Mouse (Mus musculus): ENCODE data around the gene Gm11236. TPM values are rescaled to one million over a fixed set of nuclear protein-coding genes. Genes with fewer than 3 reads are reported as not detected.

Gene Gm11236
- polyA plus RNA-seq (2012; rRNA removed) = not detected in 2 replicates

DNA sequence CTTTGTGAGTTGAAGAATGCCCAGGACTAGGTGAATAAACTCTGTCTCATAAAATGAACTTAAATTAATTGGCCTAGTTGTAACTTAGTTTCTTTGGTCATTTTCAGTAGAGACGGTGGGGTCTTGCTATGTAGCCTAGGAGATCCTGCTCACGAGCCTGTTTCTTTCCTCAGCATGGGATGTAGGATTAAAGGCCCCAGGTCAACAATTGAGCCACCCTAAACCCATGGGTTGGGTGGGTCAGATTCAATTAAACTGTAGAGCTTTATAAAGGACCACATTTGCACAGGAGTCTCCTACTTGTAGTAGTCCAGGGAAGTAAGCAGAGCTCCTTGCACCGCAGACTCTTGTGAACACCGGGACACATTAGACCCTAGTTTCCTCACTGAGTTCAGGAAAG is at the start of gene Gm11236:
Gene Gm11236, plus strand, starts transcription at position 301 of the 400 bp plus-strand sequence.

DNA sequence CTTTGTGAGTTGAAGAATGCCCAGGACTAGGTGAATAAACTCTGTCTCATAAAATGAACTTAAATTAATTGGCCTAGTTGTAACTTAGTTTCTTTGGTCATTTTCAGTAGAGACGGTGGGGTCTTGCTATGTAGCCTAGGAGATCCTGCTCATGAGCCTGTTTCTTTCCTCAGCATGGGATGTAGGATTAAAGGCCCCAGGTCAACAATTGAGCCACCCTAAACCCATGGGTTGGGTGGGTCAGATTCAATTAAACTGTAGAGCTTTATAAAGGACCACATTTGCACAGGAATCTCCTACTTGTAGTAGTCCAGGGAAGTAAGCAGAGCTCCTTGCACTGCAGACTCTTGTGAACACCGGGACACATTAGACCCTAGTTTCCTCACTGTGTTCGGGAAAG is 30.3 kb upstream of the Gm11236 start, which contains the start of gene Gm11238:
Gene Gm11238, plus strand, starts transcription at position 301 of the 400 bp plus-strand sequence.

DNA sequence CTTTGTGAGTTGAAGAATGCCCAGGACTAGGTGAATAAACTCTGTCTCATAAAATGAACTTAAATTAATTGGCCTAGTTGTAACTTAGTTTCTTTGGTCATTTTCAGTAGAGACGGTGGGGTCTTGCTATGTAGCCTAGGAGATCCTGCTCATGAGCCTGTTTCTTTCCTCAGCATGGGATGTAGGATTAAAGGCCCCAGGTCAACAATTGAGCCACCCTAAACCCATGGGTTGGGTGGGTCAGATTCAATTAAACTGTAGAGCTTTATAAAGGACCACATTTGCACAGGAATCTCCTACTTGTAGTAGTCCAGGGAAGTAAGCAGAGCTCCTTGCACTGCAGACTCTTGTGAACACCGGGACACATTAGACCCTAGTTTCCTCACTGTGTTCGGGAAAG is 15.2 kb upstream of the Gm11236 start, which contains the start of gene Gm11237:
Gene Gm11237, plus strand, starts transcription at position 301 of the 400 bp plus-strand sequence.

GRCm38 (mm10) chr4:73668054-73668453 is 30.1 kb downstream of the Gm11236 start, which contains the start of gene Gm11239:
Gene Gm11239 (plus strand): TSS chr4:73668354.

DNA sequence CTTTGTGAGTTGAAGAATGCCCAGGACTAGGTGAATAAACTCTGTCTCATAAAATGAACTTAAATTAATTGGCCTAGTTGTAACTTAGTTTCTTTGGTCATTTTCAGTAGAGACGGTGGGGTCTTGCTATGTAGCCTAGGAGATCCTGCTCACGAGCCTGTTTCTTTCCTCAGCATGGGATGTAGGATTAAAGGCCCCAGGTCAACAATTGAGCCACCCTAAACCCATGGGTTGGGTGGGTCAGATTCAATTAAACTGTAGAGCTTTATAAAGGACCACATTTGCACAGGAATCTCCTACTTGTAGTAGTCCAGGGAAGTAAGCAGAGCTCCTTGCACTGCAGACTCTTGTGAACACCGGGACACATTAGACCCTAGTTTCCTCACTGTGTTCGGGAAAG is 45.3 kb downstream of the Gm11236 start, which contains the start of gene Gm428:
Gene Gm428, plus strand, starts transcription at position 301 of the 400 bp plus-strand sequence.

Other genes with a start within 250 kb of the Gm11236 start
- not detected in 2 replicates for gene Gm11487, start 233.0 kb upstream of the Gm11236 start, polyA plus RNA-seq (2012; rRNA removed)
- gene Gm11238, start 30.2 kb upstream of the Gm11236 start, polyA plus RNA-seq (2012; rRNA removed) = not detected in 2 replicates
- gene Gm11237, start 15.1 kb upstream of the Gm11236 start, polyA plus RNA-seq (2012; rRNA removed) = not detected in 2 replicates
- gene Gm11239, start 30.2 kb downstream of the Gm11236 start, polyA plus RNA-seq (2012; rRNA removed) = not detected in 2 replicates
- gene Gm428, start 45.4 kb downstream of the Gm11236 start, polyA plus RNA-seq (2012; rRNA removed) = not detected in 2 replicates
- gene Rasef, start 152.9 kb downstream of the Gm11236 start, polyA plus RNA-seq (2012; rRNA removed) = 19.5 and 19.6 TPM in 2 replicates
- not detected in 2 replicates for gene Gm11758, start 238.1 kb downstream of the Gm11236 start, polyA plus RNA-seq (2012; rRNA removed)